Mouse (Mus musculus): ENCODE results near the gene Slc35e3.
A peak's percentile ranks its signal among the peaks of the same experiment; 100 is the strongest.

GRCm38 (mm10) chr10:117732184-117732583, 14.0 kb downstream of the Slc35e3 start:
- TF ChIP-seq TAL1 (IDR thresholded peaks at IDR 0.05; ENCODE audit: low read length), result peak; percentile 64
- peak; percentile 50; the same call in 1 of the 2 replicates for TF ChIP-seq GATA1 (IDR thresholded peaks at IDR 0.05; ENCODE audit: low read length)
